Mouse (Mus musculus) cerebellum, postnatal 10 days (tissue): ENCODE results near the gene Spata1.

ENCODE experiments used
- DNase-seq, 2 experiments: peaks; one replicate each; pipeline ENCODE4 v3.0.0; 2021; ENCODE audit warnings: mixed read lengths in 2 of 2

Gene Spata1

GRCm38 (mm10) chr3:146418901-146419300 is 80.7 kb downstream of the Spata1 start:
- DNase-seq, result peak in 1 of 2 experiments; percentile 16

GRCm38 (mm10) chr3:146417873-146418272 is 81.7 kb downstream of the Spata1 start:
- no peak for DNase-seq

- no peak for DNase-seq
Observed at GRCm38 (mm10) chr3:146414555-146414954, 85.0 kb downstream of the Spata1 start.

GRCm38 (mm10) chr3:146413992-146414391 is 85.6 kb downstream of the Spata1 start:
- peak; percentile 67 to 74 for DNase-seq

- DNase-seq, result peak; percentile 43 to 44
Observed at GRCm38 (mm10) chr3:146413016-146413415, 86.5 kb downstream of the Spata1 start.

- no peak for DNase-seq
Observed at GRCm38 (mm10) chr3:146412480-146412879, 87.1 kb downstream of the Spata1 start.

GRCm38 (mm10) chr3:146412008-146412407 is 87.5 kb downstream of the Spata1 start:
- peak; percentile 48 to 61 for DNase-seq

GRCm38 (mm10) chr3:146410114-146410513 is 89.4 kb downstream of the Spata1 start:
- no peak for DNase-seq
